Mouse (Mus musculus) lung, adult 2 months (tissue): ENCODE data around the gene Skiv2l.

ENCODE experiments used
- CTCF ChIP-seq: fragments of 200-500 bp; IDR thresholded peaks from 2 replicates; pipeline ENCODE4 v1.5.1; 2011; ENCODE audit warnings: mild to moderate bottlenecking, low read length, control low read depth; ENCODE audit not compliant: insufficient read depth
- POLR2A ChIP-seq: fragments of 200-500 bp; IDR thresholded peaks from 2 replicates; pipeline ENCODE4 v1.6.1; 2011; ENCODE audit warnings: low read depth, mild to moderate bottlenecking, control low read depth, low read length, borderline replicate concordance; ENCODE audit errors: extremely low read depth

DNA sequence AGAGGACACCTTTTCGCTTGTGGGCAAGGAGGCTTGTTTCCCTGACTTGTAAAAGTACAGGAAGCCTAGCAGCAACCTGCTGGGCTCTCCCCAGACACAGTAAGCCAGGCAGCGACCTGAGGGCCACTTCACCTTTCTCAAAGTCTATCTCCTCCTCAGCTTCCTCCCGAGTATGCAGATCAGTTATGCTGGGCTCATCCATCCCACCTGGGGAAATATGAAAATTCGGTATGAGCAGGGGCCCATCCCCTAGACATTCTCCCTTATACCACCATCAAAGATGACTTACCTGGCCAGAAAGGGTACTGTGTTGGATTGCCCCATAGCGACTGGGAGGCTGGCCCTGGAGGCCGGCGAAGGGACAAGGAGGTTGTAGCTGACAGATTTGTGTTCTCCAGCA is 2.4 kb downstream of the Skiv2l start:
- TF ChIP-seq CTCF: no peak
- TF ChIP-seq POLR2A: no peak
